Mouse (Mus musculus) erythroblast, embryonic 14.5 days (primary cell): ENCODE measurements around the gene Phf8. TPM values are rescaled to one million over a fixed set of nuclear protein-coding genes. Genes with fewer than 3 reads are reported as not detected.
"Not testable (repeated sequence)": the region's sequence is repeated elsewhere in the genome, so short reads cannot be mapped to it uniquely, and the experiment has no call there.

Experiments used
- H3K27me3 ChIP-seq: 2 replicates; pipeline ENCODE4 v1.6.1; 2012; ENCODE audit warnings: inconsistent platforms; ENCODE audit not compliant: control insufficient read depth
- H3K36me3 ChIP-seq: 2 replicates; pipeline ENCODE4 v1.6.1; 2012; ENCODE audit warnings: mild to moderate bottlenecking, inconsistent platforms; ENCODE audit not compliant: control insufficient read depth
- H3K4me1 ChIP-seq: 2 replicates; pipeline ENCODE4 v1.6.1; 2012; ENCODE audit warnings: inconsistent platforms; ENCODE audit not compliant: control insufficient read depth
- H3K4me3 ChIP-seq: replicated peaks from 2 replicates; pipeline ENCODE3; 2012; ENCODE audit warnings: moderate library complexity, mild to moderate bottlenecking, inconsistent platforms
- H3K9me3 ChIP-seq: 2 replicates; pipeline ENCODE4 v1.6.1; 2012; ENCODE audit warnings: low read length, inconsistent platforms, mixed read lengths; ENCODE audit not compliant: control insufficient read depth
- GATA1 ChIP-seq: IDR thresholded peaks from 2 replicates; pipeline ENCODE4 v1.6.1; 2012; ENCODE audit warnings: low read length, inconsistent platforms, mixed read lengths
- TAL1 ChIP-seq: IDR thresholded peaks from 3 replicates; pipeline ENCODE4 v1.6.1; 2012; ENCODE audit warnings: low read length, inconsistent platforms, mixed read lengths
- polyA plus RNA-seq: library from polyadenylated mRNA; stranded (reverse); fragments of >175 nt; gene quantifications from 2 replicates; pipeline ENCODE4 v1.2.3, GENCODE M21; 2012

The Phf8 gene
- polyA plus RNA-seq, result 0.16 and 0.25 TPM in 2 replicates

- Histone ChIP-seq H3K4me3 (peak within 1 kb of the TSS; percentile 84), H3K4me1 (peaks cover 39% of the 10 kb centered on the region)
- TF ChIP-seq GATA1 (no peak), TAL1 (no peak)
Observed at GRCm38 (mm10) chrX:151520458-151521322, at the start of gene Phf8. Gene Phf8 (plus strand): TSS chrX:151520672.

GRCm38 (mm10) chrX:151488128-151488527, 32.3 kb upstream of the Phf8 start:
- TF ChIP-seq GATA1, result no peak
- no peak for TF ChIP-seq TAL1
- Histone ChIP-seq H3K27me3 (no peaks in the 10 kb centered on the region), H3K36me3 (no peaks in the 10 kb centered on the region), H3K9me3 (no peaks in the 10 kb centered on the region), H3K4me3 (no peak overlapping the region), H3K4me1 (no peaks in the 10 kb centered on the region)

More at GRCm38 (mm10) chrX:151520458-151521322, at the start of gene Phf8:
- peaks cover 15% of the 10 kb centered on the region for H3K9me3 ChIP-seq
- H3K36me3 ChIP-seq, result peaks cover 7% of the 10 kb centered on the region
- H3K27me3 ChIP-seq, result no peaks in the 10 kb centered on the region

DNA sequence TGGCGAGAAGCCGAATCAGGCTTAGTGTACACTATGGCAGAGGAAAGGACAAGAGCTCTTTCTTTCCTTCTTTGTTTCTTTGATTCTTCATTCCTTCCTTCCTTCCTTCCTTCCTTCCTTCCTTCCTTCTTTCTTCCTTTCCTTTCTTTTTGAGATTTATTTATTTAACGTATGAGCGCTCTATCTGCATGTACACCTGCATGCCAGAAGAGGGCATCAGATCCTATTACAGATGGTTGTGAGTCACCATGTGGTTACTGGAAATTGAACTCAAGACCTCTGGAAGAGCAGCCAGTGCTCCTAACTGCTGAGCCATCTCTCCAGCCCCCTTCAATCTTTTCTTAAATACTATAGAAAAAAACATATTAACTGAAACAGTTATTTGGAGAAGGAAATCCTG, 27.2 kb upstream of the Phf8 start:
- H3K27me3 ChIP-seq, H3K36me3 ChIP-seq, H3K9me3 ChIP-seq, H3K4me3 ChIP-seq, H3K4me1 ChIP-seq: not testable (repeated sequence)

- no peaks in the 10 kb centered on the region for H3K27me3 ChIP-seq
- TF ChIP-seq GATA1 (no peak), TAL1 (no peak)
Observed at GRCm38 (mm10) chrX:151496596-151496995, 23.9 kb upstream of the Phf8 start.

DNA sequence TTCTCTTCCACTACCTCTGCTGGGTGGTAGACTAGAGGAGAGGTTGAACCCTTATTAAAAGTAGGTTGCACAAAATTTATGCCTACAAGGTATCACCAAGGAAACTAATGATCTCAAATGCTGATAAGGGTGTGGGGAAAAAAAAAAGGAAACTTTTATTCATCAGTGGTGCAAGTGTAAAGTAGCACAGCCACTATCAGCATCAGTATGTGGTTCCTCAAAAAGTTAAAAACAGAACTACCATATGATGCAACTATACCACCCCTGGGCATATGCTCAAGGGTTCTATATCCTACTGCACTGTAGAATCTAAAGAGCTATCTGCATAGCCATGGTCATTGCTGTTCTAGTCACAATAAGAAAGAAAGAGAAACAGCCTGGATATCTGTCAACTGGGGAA, 11.9 kb upstream of the Phf8 start:
- Histone ChIP-seq H3K4me1 (no peaks in the 10 kb centered on the region), H3K36me3 (no peaks in the 10 kb centered on the region), H3K4me3 (no peak overlapping the region), H3K27me3 (no peaks in the 10 kb centered on the region), H3K9me3 (no peaks in the 10 kb centered on the region)
- TF ChIP-seq GATA1 (no peak), TAL1 (no peak)

More at GRCm38 (mm10) chrX:151496596-151496995, 23.9 kb upstream of the Phf8 start:
- H3K4me3 ChIP-seq, result no peak overlapping the region
- no peaks in the 10 kb centered on the region for H3K36me3 ChIP-seq
- H3K9me3 ChIP-seq, result no peaks in the 10 kb centered on the region
- H3K4me1 ChIP-seq, result no peaks in the 10 kb centered on the region

- Histone ChIP-seq H3K4me3 (no peak overlapping the region), H3K4me1 (no peaks in the 10 kb centered on the region), H3K27me3 (no peaks in the 10 kb centered on the region), H3K9me3 (no peaks in the 10 kb centered on the region), H3K36me3 (no peaks in the 10 kb centered on the region)
- TF ChIP-seq GATA1 (no peak), TAL1 (no peak)
Observed at GRCm38 (mm10) chrX:151509906-151510305, 10.6 kb upstream of the Phf8 start.

DNA sequence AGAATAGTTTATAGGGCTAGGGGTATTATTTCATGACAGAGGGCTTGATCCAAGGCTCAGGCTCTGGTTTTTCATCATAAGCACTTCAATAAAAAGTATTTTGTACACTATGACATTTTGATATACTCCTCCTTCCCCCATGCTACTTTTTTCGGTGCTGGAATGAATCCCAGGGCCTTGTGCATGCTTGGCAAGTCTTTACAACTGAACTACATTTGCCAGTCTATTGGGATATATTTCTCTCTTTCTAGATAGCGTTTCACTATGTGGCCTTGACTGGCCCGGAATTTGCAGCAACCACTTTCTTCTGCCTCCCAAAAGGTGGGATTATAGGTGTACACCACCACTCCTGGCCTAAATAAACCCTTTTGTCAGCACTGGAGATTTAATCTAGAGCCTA, 7.4 kb upstream of the Phf8 start:
- Histone ChIP-seq H3K36me3 (no peaks in the 10 kb centered on the region), H3K27me3 (no peaks in the 10 kb centered on the region), H3K4me3 (no peak overlapping the region), H3K4me1 (peaks cover 8% of the 10 kb centered on the region), H3K9me3 (no peaks in the 10 kb centered on the region)
- TF ChIP-seq GATA1 (no peak), TAL1 (no peak)

GRCm38 (mm10) chrX:151513694-151514093, 6.8 kb upstream of the Phf8 start:
- Histone ChIP-seq H3K9me3 (no peaks in the 10 kb centered on the region), H3K27me3 (no peaks in the 10 kb centered on the region), H3K36me3 (no peaks in the 10 kb centered on the region), H3K4me3 (no peak overlapping the region), H3K4me1 (peaks cover 14% of the 10 kb centered on the region)
- TF ChIP-seq GATA1, result no peak

GRCm38 (mm10) chrX:151518181-151518580, 2.3 kb upstream of the Phf8 start:
- peak overlapping the region; percentile 55 for H3K4me3 ChIP-seq
- peaks cover 36% of the 10 kb centered on the region for H3K4me1 ChIP-seq
- peaks cover 15% of the 10 kb centered on the region for H3K9me3 ChIP-seq
- TF ChIP-seq GATA1, result no peak
- H3K27me3 ChIP-seq, result no peaks in the 10 kb centered on the region
- no peaks in the 10 kb centered on the region for H3K36me3 ChIP-seq

- peak overlapping the region; percentile 84 for H3K4me3 ChIP-seq
- H3K4me1 ChIP-seq, result peaks cover 39% of the 10 kb centered on the region
- peaks cover 15% of the 10 kb centered on the region for H3K9me3 ChIP-seq
- TF ChIP-seq TAL1, result no peak
- TF ChIP-seq GATA1, result no peak
- H3K36me3 ChIP-seq, result peaks cover 7% of the 10 kb centered on the region
- no peaks in the 10 kb centered on the region for H3K27me3 ChIP-seq
Observed at GRCm38 (mm10) chrX:151520127-151520457, 380 bp upstream of the Phf8 start.
